22 mouse cellular contexts compared by ENCODE assay signal in the genomic region with DNA sequence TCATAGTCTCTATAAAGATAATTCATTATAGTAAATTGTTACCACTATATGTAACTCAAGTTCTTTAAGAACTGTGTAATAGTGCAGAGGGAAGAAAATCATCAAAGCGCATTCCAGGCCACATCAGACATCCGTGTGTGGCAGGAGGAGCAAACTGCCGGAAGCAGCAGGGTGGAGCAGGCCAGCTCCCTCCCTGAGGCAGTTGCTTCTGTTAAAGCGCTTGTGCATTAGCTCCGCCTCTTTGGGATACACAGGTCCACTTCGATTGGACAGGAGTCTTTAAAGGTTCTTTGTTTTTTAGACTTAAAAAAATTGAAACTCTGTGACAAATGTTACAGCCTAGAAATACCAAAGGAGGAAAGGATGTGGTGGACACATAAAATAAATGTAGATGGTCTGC.
"Had no signal": no experiment of that assay in that cellular context is flagged by ENCODE, and none has a peak within 500 bp of the region (broad histone marks: within the 10 kb centered on the region; RNA-seq: fewer than 3 reads in every experiment).

No protein-coding gene starts in this region.

- H3K4me1 ChIP-seq: heart, embryonic 13.5 days; heart, embryonic 15.5 days; hindbrain, embryonic 13.5 days; hindbrain, embryonic 15.5 days; kidney, embryonic 15.5 days; limb, embryonic 13.5 days; limb, embryonic 15.5 days had no signal

- H3K4me2 ChIP-seq: heart, embryonic 11.5 days; heart, embryonic 13.5 days; heart, embryonic 15.5 days; hindbrain, embryonic 13.5 days; hindbrain, embryonic 15.5 days; kidney, embryonic 15.5 days; limb, embryonic 13.5 days; limb, embryonic 15.5 days; liver, embryonic 12.5 days had no signal

- ATAC-seq: hindbrain, postnatal 0 days had no signal

- DNase-seq: gastrocnemius, postnatal 14 days; heart, adult 2 months; heart, postnatal 14 days; heart, postnatal 36 days; kidney, adult 18-20 months; kidney, adult 9 months; kidney, postnatal 14 days; kidney, postnatal 36 days; layer of hippocampus, adult 9-11 months; layer of hippocampus, postnatal 36 days; left cerebral cortex, postnatal 4 days had no signal

- H3K27me3 ChIP-seq: heart, embryonic 13.5 days; heart, embryonic 15.5 days; hindbrain, embryonic 13.5 days; hindbrain, embryonic 15.5 days; kidney, embryonic 15.5 days; limb, embryonic 13.5 days; limb, embryonic 15.5 days; liver, embryonic 12.5 days had no signal

- H3K9me3 ChIP-seq: heart, embryonic 13.5 days; heart, embryonic 15.5 days; hindbrain, embryonic 13.5 days; hindbrain, embryonic 15.5 days; kidney, embryonic 15.5 days; limb, embryonic 13.5 days; limb, embryonic 15.5 days; liver, embryonic 12.5 days had no signal

- H3K27ac ChIP-seq: heart, adult 2 months; heart, embryonic 13.5 days; heart, embryonic 15.5 days; hindbrain, embryonic 13.5 days; hindbrain, embryonic 15.5 days; hindbrain, postnatal 0 days; kidney, embryonic 15.5 days; limb, embryonic 13.5 days; limb, embryonic 15.5 days; liver, embryonic 12.5 days; liver, embryonic 14.5 days had no signal

- H3K4me3 ChIP-seq: heart, adult 2 months; heart, embryonic 13.5 days; heart, embryonic 15.5 days; hindbrain, embryonic 13.5 days; hindbrain, embryonic 15.5 days; kidney, embryonic 15.5 days; limb, embryonic 13.5 days; limb, embryonic 15.5 days; liver, embryonic 12.5 days had no signal

- H3K9ac ChIP-seq: heart, embryonic 13.5 days; heart, embryonic 15.5 days; hindbrain, embryonic 13.5 days; hindbrain, embryonic 15.5 days; kidney, embryonic 15.5 days; limb, embryonic 13.5 days; limb, embryonic 15.5 days; liver, embryonic 12.5 days; liver, embryonic 14.5 days had no signal
